Mouse (Mus musculus) midbrain, embryonic 15.5 days (tissue): Measurements from ENCODE around the gene Bola2. TPM values are rescaled to one million over a fixed set of nuclear protein-coding genes. Genes with fewer than 3 reads are reported as not detected.

Experiments
- ATAC-seq: fragments of 200-750 bp; cut with Nextera tagmentation; replicated peaks from 2 replicates; pipeline ENCODE4 v1.8.0; 2017; ENCODE audit warnings: moderate TSS enrichment
- H3K27ac ChIP-seq: fragments of 300-500 bp; sonication (generic); 2 replicates; pipeline ENCODE4 v1.5.1; 2015; ENCODE audit warnings: mild to moderate bottlenecking, inconsistent platforms
- H3K27me3 ChIP-seq: fragments of 300-500 bp; sonication (generic); replicated peaks from 2 replicates; pipeline ENCODE4 v1.6.1; 2015; ENCODE audit warnings: inconsistent platforms
- H3K36me3 ChIP-seq: fragments of 300-500 bp; sonication (generic); replicated peaks from 2 replicates; pipeline ENCODE4 v1.6.1; 2015; ENCODE audit warnings: inconsistent platforms
- H3K4me1 ChIP-seq: fragments of 300-500 bp; sonication (generic); 2 replicates; pipeline ENCODE4 v1.6.1; 2015; ENCODE audit warnings: inconsistent platforms
- H3K4me2 ChIP-seq: fragments of 300-500 bp; sonication (generic); 2 replicates; pipeline ENCODE4 v1.6.1; 2015; ENCODE audit warnings: inconsistent platforms, mild to moderate bottlenecking, moderate library complexity
- H3K4me3 ChIP-seq: fragments of 300-500 bp; sonication (generic); 2 replicates; pipeline ENCODE4 v1.5.1; 2015; ENCODE audit warnings: mild to moderate bottlenecking, inconsistent platforms
- H3K9ac ChIP-seq: fragments of 300-500 bp; sonication (generic); 2 replicates; pipeline ENCODE4 v1.6.1; 2015; ENCODE audit warnings: mild to moderate bottlenecking, inconsistent platforms
- H3K9me3 ChIP-seq: fragments of 300-500 bp; sonication (generic); 2 replicates; pipeline ENCODE4 v1.6.1; 2016; ENCODE audit warnings: inconsistent platforms
- WGBS: fragments of 180-500 bp; shearing (Covaris S2); methylation state at CpG from one replicate; pipeline ENCODE4 v1.1.7; 2015; ENCODE audit warnings: mixed read lengths; 5-methylcytosine and 5-hydroxymethylcytosine counted together
- polyA plus RNA-seq: library from polyadenylated mRNA; unstranded; fragments of >200 nt; fragmentation: Nextera tagmentation; extraction: Ambion mirVana; gene quantifications from 2 replicates; pipeline ENCODE4 v1.2.1, GENCODE M21; 2015

Gene Bola2
- polyA plus RNA-seq, 1 experiment from 2014 or later: 126 TPM

DNA sequence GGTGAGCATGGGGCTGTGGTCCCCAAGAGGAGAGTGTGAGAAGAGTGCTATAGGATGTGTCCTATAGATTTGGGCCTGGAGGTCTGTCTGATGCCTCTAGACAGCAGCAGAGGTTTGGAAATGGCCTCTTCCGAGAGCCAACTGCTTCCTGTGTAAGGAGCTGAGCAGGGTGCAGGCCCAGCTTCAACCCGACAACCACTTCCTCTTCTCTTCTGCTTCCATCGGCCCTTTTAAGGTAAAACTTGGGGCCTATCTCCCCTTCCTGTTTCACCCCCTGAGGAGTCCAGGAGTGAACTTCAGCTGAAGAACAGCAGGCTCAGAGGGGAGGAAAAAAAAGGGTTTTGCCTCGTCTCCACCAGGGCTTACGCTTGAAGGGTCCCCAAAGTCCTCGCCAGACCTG, 7.2 kb downstream of the Bola2 start:
- Histone ChIP-seq H3K9me3 (no peaks in the 10 kb centered on the region), H3K4me2 (peak overlapping the region; percentile 72), H3K36me3 (peaks cover 13% of the 10 kb centered on the region), H3K4me3 (no peak overlapping the region), H3K27ac (no peak overlapping the region), H3K27me3 (no peaks in the 10 kb centered on the region), H3K4me1 (peaks cover 44% of the 10 kb centered on the region), H3K9ac (0 out of 2 replicates have a peak overlapping the region, but pooled peaks have one; percentile 98)
- WGBS: 80% methylated on average over 6 of the region's 6 CpGs
- ATAC-seq: no peak

DNA sequence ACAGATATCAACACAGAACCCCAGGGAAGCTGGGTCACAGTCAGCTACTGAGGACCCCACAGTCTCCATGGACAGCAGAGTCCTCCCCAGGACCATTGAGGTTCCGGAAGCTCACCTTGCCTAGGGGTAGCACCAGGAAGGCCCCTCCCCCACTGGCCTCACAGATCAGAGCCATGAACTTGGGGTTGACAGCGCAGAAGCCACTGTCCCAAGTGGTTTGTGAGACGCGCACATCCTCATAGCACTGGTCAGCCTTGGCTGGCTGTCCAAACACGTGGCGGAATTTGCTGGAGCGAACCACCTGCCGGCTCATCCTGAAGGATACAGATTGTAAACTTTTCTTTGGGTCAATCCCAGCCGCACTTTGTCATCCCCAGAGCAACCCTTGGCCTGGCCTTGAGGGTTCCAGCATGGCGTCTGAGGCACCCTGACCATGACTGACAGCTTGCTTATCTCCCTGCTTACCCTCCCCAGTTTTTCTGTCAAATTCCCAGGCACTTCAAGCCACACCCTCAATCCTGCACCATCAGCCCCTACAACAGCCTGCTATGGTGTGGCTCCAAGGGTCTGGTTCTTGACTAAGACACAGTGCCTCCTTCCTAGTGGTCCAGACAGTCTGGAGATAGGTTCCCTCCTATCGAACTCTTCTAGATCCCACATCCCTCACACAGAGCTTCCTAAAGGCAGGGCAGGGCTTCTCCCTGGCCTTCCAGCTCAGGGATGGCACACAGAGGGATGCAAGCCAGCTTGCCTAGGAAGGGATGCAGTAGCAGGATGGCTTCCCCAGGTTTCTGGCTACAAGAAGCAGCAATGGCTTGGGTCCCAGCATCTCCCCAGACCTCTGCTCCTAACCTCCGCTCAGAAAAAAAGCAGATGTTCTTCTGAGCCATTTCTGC, 7.9 kb downstream of the Bola2 start:
- H3K4me3 ChIP-seq: peak overlapping the region; percentile 89
- H3K9me3 ChIP-seq: no peaks in the 10 kb centered on the region
- H3K4me2 ChIP-seq: peak overlapping the region; percentile 72
- no peak for ATAC-seq
- peak overlapping the region; percentile 98 for H3K9ac ChIP-seq
- peaks cover 42% of the 10 kb centered on the region for H3K4me1 ChIP-seq
- 80% methylated on average over 12 of the region's 12 CpGs for WGBS
- H3K27ac ChIP-seq: peak overlapping the region; percentile 90
- no peaks in the 10 kb centered on the region for H3K27me3 ChIP-seq
- H3K36me3 ChIP-seq: peaks cover 12% of the 10 kb centered on the region

DNA sequence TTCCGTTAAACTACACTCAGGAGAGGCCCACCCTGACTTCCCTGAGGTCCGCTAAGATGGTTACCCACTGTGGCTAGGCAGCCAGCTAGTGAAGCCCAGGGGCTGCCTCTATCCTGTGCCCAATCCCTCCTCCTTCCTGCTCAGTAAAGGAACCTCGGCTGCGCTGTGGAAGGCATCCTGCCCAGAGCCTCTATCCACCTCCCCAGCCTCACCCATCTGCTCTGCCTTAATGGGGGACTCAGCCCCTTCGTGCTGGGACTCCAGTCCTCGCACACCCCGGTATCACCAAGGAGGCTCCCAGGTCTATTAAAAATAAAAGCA, 8.5 kb downstream of the Bola2 start:
- Histone ChIP-seq H3K9me3 (no peaks in the 10 kb centered on the region), H3K36me3 (peaks cover 10% of the 10 kb centered on the region), H3K27ac (peak overlapping the region; percentile 90), H3K4me2 (peak overlapping the region; percentile 72), H3K4me1 (peaks cover 42% of the 10 kb centered on the region), H3K4me3 (peak overlapping the region; percentile 89), H3K27me3 (no peaks in the 10 kb centered on the region), H3K9ac (peak overlapping the region; percentile 98)
- peak; percentile 35; the same call in 1 of the 2 replicates for ATAC-seq
- WGBS: 6% methylated on average over 7 of the region's 7 CpGs

DNA sequence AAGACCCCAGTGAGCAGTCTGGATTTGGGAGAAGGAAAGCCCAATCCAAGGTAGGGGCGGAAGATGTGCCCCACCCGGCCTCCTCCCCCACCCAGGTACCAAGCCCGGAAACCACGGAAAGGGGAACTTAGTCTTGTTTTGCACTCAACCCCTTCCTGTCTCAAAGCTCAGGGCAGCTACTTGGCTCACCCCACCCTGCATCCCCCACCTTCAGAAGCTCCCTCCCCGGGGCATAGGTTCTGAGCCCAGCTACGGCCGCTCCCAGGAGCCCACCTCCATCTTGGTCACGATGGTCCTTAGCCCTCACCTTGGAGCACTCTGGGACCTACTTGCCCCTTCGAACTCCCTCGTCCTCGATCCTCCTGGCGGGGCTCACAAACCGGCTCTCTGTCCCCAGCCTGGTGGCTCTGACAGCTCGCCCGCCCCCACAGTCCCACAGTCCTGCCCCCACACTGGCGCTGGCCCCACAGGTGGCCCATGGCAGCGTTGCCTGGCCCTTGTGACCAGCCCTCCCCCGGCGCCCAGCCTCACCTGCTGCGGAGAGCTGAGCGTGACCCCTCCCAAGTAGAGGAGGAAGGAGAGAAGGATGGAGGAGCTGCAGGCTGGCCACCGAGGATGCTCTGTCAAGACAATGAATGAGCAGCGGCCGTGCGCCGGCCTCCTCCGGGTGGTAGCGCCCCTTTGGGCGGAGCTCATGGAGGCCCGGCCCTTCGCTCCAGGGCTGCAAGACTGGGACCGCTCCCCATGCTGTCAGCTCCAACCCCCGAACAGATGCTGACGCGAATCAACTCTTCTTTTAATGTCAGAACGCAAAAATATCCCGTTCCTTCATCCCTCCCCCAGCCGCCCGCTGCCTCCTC, 9.2 kb downstream of the Bola2 start:
- no peaks in the 10 kb centered on the region for H3K27me3 ChIP-seq
- H3K4me3 ChIP-seq: peak overlapping the region; percentile 89
- WGBS: under 1% methylated on average over 39 of the region's 39 CpGs
- H3K9me3 ChIP-seq: no peaks in the 10 kb centered on the region
- H3K36me3 ChIP-seq: peaks cover 7% of the 10 kb centered on the region
- peak overlapping the region; percentile 72 for H3K4me2 ChIP-seq
- ATAC-seq: peak; percentile 89
- H3K4me1 ChIP-seq: peaks cover 42% of the 10 kb centered on the region
- peak overlapping the region; percentile 90 for H3K27ac ChIP-seq
- peak overlapping the region; percentile 98 for H3K9ac ChIP-seq

DNA sequence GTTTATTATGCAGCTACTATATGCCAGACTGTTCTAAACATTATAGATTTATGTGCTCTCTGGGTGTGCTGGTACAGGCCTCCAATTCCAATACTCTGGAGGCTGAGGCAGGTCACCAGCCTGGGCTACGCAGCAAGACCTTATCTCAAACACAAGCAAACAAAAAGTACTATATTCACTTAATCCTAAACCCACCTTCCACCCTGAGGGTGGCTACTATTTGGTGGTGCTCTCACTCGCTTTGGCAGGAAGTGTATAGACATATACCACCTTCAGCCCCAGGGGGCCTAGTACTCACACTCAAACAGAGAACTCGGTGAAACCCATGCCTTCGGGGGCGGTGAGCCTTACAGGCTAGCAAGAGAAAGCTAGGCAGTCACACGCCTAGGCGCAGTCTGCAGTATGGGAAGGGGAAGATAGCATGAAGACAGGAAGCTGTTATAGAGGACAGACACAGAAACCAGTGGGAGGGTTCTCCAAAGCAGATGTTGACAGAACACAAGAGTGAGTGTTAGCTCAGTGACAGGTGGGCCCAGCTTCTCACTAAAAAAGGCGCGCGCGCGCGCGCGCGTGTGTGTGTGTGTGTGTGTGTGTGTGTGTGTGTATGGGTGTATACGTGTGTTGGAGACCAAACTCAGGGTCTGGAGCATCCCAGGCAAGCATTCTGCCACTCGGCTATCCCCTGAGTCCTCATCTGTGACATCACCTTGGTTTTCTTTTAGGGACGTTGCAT, 12.4 kb downstream of the Bola2 start, which contains the start of gene Coro1a:
Gene Coro1a, minus strand, starts transcription at position 346 of the 733 bp plus-strand sequence.
- Histone ChIP-seq H3K27ac (no peak within 1 kb of the TSS), H3K4me1 (peaks cover 19% of the 10 kb centered on the region), H3K36me3 (no peaks in the 10 kb centered on the region), H3K4me2 (no peak within 1 kb of the TSS), H3K27me3 (no peaks in the 10 kb centered on the region), H3K9ac (no peak within 1 kb of the TSS), H3K4me3 (no peak within 1 kb of the TSS), H3K9me3 (no peaks in the 10 kb centered on the region)
- ATAC-seq: no peak
- WGBS: 93% methylated on average over 19 of the region's 19 CpGs

DNA sequence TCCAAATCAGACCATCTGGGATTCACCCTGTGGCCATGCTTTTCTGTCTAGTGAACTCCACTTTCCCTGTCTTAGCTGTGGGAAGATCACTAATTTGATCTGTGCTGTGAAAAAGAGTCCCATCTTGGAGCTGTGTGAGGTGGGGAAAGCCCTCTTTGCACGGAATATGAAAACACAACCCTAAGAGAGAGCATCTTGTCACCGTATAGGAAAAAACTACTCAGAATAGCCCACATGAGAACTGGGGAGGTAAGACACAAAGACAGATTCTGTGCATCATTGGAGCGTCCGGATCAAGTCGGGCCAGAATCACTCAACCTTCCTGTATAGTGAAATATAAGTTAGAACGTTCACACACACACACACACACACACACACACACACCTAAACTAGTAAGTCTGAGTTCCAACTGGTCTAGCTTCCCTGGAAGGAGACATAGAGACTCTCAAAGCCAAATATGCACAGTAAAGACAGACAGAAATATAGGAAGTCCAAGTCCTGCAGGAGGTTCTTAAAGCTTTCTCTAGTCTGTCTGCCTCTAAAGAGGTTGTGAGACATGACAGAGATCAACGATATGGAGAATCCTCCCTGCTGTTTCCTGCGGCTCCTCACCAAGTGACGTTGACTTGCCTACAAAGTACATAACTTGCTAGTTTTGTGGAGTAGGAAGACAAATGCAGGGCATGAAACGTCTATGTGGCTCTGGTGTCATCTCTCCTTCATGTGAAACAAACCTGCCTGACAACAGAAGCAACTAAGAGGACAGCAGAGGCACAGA, 13.2 kb downstream of the Bola2 start:
- no peak for ATAC-seq
- H3K4me2 ChIP-seq: no peak overlapping the region
- no peaks in the 10 kb centered on the region for H3K9me3 ChIP-seq
- no peaks in the 10 kb centered on the region for H3K27me3 ChIP-seq
- no peak overlapping the region for H3K9ac ChIP-seq
- no peak overlapping the region for H3K4me3 ChIP-seq
- no peaks in the 10 kb centered on the region for H3K36me3 ChIP-seq
- H3K27ac ChIP-seq: no peak overlapping the region
- H3K4me1 ChIP-seq: peaks cover 12% of the 10 kb centered on the region
- 85% methylated on average over 10 of the region's 10 CpGs for WGBS

DNA sequence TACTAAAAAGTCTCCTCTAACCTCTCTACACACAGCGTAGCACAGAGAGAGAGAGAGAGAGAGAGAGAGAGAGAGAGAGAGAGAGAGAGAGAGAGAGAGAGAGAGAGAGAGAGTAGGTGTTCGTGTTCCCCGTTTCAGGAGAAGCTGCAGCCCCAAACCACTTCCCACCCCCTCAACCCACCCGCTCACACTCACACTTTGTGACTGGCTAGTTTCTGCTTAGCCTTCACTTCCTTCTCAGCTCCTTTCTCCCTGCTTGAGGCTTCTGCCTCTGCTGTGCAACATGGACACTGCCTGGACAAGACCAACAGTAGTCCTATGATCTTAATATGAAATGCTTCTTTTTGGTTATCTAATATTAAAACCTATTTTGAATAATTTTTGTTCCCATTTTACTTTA, 15.1 kb downstream of the Bola2 start:
- no peak for ATAC-seq
- Histone ChIP-seq H3K9me3 (no peaks in the 10 kb centered on the region), H3K36me3 (no peaks in the 10 kb centered on the region), H3K4me3 (no peak overlapping the region), H3K4me2 (no peak overlapping the region), H3K9ac (no peak overlapping the region), H3K4me1 (peaks cover 2% of the 10 kb centered on the region), H3K27me3 (no peaks in the 10 kb centered on the region), H3K27ac (no peak overlapping the region)
- WGBS: 70% methylated on average over 4 of the region's 4 CpGs

DNA sequence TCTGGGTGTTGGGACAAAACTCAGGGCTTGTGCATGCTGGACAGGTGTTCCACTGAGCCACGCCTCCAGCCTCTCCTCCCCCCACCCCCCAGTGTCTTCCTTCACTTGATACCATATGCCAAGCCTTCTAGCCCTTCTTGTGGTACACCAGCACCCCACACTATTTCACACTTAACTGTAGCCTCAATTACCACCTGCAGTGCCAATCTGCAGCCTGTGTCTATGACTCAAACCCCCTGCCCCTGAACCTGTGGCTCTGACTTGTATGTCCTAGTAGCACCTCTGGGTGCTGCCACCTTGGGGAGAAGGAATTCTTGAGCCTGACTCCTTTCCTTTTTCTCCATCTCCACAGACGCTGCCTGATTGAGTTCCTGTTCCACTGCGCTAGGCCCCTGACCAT, 16.7 kb downstream of the Bola2 start:
- Histone ChIP-seq H3K9me3 (no peaks in the 10 kb centered on the region), H3K36me3 (no peaks in the 10 kb centered on the region), H3K27me3 (no peaks in the 10 kb centered on the region), H3K27ac (no peak overlapping the region), H3K4me3 (no peak overlapping the region), H3K4me2 (no peak overlapping the region), H3K4me1 (no peaks in the 10 kb centered on the region), H3K9ac (no peak overlapping the region)
- ATAC-seq: no peak
- WGBS: 88% methylated on average over 3 of the region's 3 CpGs

- no peak overlapping the region for H3K27ac ChIP-seq
- no peak for ATAC-seq
- 81% methylated on average over 4 of the region's 4 CpGs for WGBS
- no peaks in the 10 kb centered on the region for H3K9me3 ChIP-seq
- H3K4me3 ChIP-seq: no peak overlapping the region
- H3K36me3 ChIP-seq: no peaks in the 10 kb centered on the region
- H3K4me1 ChIP-seq: no peaks in the 10 kb centered on the region
- no peak overlapping the region for H3K4me2 ChIP-seq
- no peak overlapping the region for H3K9ac ChIP-seq
- H3K27me3 ChIP-seq: no peaks in the 10 kb centered on the region
Measured at GRCm38 (mm10) chr7:126715679-126716078, 20.5 kb downstream of the Bola2 start.

DNA sequence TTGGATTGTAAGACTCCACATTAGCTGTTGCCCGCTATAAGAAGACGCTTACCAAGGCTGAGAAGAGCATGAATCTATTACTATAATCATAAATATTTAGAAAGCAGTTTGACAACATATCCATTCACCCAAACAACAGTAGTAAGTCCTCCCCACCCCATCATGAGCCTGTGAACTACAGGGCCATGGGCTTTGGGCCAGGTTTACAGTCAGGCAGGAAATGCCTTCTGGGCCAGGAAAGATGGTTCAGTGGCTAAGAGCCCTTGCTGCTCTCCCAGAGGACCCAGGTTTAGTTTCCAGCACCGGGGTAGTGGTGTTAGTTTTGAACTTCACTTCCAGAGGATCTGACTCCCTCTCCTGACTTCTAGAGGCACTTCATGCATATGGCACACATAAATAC, 22.4 kb downstream of the Bola2 start:
- H3K4me3 ChIP-seq: no peak overlapping the region
- no peak overlapping the region for H3K27ac ChIP-seq
- no peaks in the 10 kb centered on the region for H3K27me3 ChIP-seq
- WGBS: 91% methylated on average over 3 of the region's 3 CpGs
- H3K9me3 ChIP-seq: no peaks in the 10 kb centered on the region
- no peak for ATAC-seq
- no peak overlapping the region for H3K9ac ChIP-seq
- H3K4me1 ChIP-seq: no peaks in the 10 kb centered on the region
- H3K36me3 ChIP-seq: no peaks in the 10 kb centered on the region
- H3K4me2 ChIP-seq: no peak overlapping the region

DNA sequence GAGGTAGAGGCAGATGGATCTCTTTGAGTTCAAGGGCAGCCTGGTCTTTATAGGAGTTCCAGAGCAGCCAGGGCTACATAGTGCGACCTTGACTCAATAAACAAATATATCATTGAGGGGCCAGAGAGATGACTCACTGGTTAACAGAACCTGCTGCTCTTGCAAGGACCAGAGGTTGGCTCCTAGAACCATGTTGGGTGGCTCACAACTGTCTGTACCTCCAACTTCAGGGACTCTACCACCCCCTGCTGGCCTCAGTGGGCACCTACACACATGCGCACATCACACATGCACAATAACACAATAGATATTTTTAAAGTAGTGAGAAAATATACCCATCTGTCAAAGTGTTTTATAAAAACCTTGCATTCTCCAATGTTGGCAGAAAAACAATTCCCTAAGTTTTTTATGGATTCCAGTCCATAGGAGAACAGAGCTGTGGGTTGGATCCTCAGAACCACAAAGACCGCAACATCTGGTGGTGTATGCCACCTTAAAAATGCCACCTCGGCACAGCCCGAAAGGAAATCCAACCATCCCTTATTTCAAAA, 23.7 kb downstream of the Bola2 start:
- WGBS: 95% methylated on average over 5 of the region's 5 CpGs

More for the DNA sequence above, 23.7 kb downstream of the Bola2 start:
- Histone ChIP-seq H3K4me1 (no peaks in the 10 kb centered on the region), H3K27me3 (no peaks in the 10 kb centered on the region), H3K4me2 (no peak overlapping the region), H3K4me3 (no peak overlapping the region), H3K27ac (no peak overlapping the region), H3K9ac (no peak overlapping the region), H3K9me3 (no peaks in the 10 kb centered on the region), H3K36me3 (no peaks in the 10 kb centered on the region)
- no peak for ATAC-seq
